Mouse (Mus musculus) G1E-ER4 (cell line): ENCODE data around the gene Insyn1. TPM values are rescaled to one million over a fixed set of nuclear protein-coding genes. Genes with fewer than 3 reads are reported as not detected.

Experiments used
- GATA1 ChIP-seq: IDR thresholded peaks from one replicate; pipeline ENCODE4 v1.8.0; 2012; ENCODE audit warnings: low read length, inconsistent platforms
- polyA plus RNA-seq: library from polyadenylated mRNA; stranded (reverse); fragments of >175 nt; gene quantifications from 2 replicates; pipeline ENCODE4 v1.2.3, GENCODE M21; 2012

The Insyn1 gene
- polyA plus RNA-seq, 1 experiment, result not detected

DNA sequence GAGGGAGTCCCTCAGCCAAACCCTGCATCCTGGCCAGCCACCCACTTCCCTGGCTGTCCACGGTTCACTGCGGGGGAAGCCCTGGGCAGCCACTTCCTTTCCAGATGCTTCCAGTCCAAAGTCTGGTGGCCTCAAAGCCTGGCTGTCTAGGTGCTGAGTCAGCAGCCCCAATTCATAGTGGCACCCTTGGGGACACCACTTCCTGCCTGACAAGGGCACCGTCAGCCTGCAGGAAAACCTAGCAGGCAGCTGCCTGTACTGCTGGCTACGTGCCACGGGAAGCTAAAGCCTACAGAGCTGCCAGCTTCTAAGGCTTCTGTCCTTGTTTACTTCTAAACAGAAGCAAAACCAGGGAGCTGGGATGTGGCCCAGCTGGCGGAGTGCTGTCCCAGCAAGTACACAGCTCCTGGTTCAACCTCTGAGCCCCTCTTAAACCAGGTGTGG lies 53.5 kb downstream of the Insyn1 start:
- no peak for TF ChIP-seq GATA1

DNA sequence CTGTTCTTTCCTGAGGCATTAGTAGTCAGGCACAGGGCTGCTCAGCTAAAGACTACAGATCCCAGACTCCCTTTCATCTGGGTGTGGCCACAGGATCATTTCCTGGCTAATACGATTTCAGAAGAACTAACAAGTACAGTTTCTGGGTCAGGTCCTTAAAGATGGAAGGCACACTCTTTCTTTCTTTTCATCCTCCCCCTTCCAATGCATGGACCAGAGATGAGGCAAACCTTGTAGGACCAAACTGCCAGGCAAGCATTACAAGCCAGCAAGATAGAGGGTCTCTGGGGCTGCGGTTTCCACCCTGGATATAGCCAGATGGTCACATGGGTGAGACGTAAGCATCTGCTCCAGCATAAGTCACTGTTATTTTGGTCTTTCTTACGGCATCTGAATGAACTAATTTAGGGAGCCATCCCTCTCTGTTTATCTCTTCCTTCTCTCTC lies 56.5 kb downstream of the Insyn1 start:
- no peak for TF ChIP-seq GATA1

DNA sequence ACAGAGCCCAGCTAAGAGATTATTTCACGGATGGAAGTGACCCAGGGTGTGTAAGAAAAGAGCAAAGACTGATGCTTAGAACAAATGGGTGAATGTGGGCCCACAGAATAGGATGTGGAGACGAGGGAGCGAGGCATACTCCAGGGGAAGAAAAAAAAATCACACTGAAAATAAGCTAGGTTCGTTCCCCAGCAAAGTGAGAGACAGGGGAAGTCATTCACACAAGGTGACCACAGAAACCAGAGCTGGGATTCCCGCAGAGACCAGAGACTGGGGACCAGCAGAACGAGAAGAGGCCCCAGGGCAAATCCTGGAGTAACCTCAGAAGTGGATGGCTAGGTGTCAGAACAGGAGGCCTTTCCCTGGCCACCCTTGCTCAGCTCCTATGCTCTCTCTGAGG lies 57.0 kb downstream of the Insyn1 start:
- no peak for TF ChIP-seq GATA1

DNA sequence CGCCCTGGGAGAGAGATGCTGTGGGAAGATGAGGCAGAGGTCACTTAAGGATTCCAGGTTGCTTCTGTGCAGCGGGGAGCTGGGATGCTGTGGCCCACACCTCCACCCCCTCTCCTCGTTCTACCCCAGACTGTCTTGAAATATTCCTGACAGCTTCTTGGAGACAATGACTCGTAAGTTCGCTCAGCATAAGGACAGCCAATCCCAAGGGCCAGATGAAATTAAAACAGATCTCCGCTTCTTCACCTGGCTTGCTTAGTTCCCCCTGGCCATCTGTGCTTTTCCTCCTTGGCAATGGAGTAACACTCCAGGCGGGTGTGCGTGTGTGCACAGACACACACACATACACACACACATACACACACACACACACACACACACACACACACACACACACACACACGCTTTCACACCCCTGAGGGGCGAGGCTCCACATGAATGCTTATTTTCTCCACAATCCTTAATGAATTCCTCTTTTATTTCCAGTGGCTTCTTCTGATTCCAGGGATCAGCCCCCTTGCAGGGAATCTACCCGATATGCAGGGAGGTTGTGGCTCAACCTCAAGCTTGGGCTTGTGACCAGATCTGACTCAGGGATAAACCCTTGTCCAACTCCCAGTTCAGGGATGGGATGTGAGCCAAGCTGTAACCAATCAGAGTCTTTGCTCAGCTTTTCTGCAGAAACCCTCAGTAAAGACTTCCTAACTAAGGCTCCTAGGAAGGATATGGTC lies 58.4 kb downstream of the Insyn1 start:
- no peak for TF ChIP-seq GATA1

DNA sequence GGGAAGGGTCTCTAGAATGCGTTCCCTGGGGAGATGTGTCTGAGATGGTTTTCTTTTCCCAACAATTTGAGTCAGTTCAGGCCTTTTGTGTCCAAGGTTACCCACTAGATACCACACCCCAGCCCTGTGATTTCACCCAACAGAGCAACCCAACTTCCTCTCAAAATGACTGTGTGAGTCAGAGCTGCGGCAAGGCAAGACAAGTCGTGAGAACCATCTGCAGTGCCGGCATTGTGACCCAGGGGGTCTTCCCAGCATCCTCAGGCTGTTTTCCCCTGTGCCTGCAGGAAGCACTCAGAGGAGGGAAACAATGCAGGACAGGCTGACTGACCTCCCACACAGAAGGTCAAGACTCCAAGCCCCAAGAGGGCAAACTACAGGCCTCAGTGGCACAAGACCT lies 60.5 kb downstream of the Insyn1 start:
- TF ChIP-seq GATA1, result no peak

Other genes starting within 250 kb of the Insyn1 start
- gene Pml, start 238.8 kb upstream of the Insyn1 start, polyA plus RNA-seq, result 193 and 239 TPM in 2 replicates
- 4.7 and 5.7 TPM in 2 replicates for gene Stoml1, start 235.4 kb upstream of the Insyn1 start, polyA plus RNA-seq
- gene Loxl1, start 175.4 kb upstream of the Insyn1 start, polyA plus RNA-seq, result not detected in 2 replicates
- gene Tbc1d21, start 118.1 kb upstream of the Insyn1 start, polyA plus RNA-seq, result not detected in 2 replicates
- not detected in 2 replicates for gene Cd276, start 66.8 kb downstream of the Insyn1 start, polyA plus RNA-seq
- 132 and 193 TPM in 2 replicates for gene Nptn, start 93.6 kb downstream of the Insyn1 start, polyA plus RNA-seq